Mouse (Mus musculus) forebrain, embryonic 12.5 days (tissue): ENCODE results near the gene Gm266. TPM values are rescaled to one million over a fixed set of nuclear protein-coding genes. Genes with fewer than 3 reads are reported as not detected.
A peak's percentile ranks its signal among the peaks of the same experiment; 100 is the strongest.

Experiments used
- ATAC-seq: fragments of 200-750 bp; cut with Nextera tagmentation; 2 replicates; pipeline ENCODE4 v1.8.0; 2017; ENCODE audit warnings: moderate TSS enrichment; ENCODE audit not compliant: low FRiP score
- H3K27ac ChIP-seq: fragments of 300-500 bp; sonication (generic); 2 replicates; pipeline ENCODE4 v1.5.1; 2016; ENCODE audit warnings: mild to moderate bottlenecking
- H3K27me3 ChIP-seq: fragments of 300-500 bp; sonication (generic); 2 replicates; pipeline ENCODE4 v1.6.1; 2016; ENCODE audit warnings: mild to moderate bottlenecking
- H3K36me3 ChIP-seq: fragments of 300-500 bp; sonication (generic); replicated peaks from 2 replicates; pipeline ENCODE4 v1.6.1; 2016; ENCODE audit warnings: mild to moderate bottlenecking
- H3K4me1 ChIP-seq: fragments of 300-500 bp; sonication (generic); 2 replicates; pipeline ENCODE4 v1.6.1; 2016
- H3K4me2 ChIP-seq: fragments of 300-500 bp; sonication (generic); 2 replicates; pipeline ENCODE4 v1.6.1; 2016; ENCODE audit warnings: mild to moderate bottlenecking, moderate library complexity
- H3K4me3 ChIP-seq: fragments of 300-500 bp; sonication (generic); replicated peaks from 2 replicates; pipeline ENCODE4 v1.5.1; 2016; ENCODE audit warnings: mild to moderate bottlenecking
- H3K9ac ChIP-seq: fragments of 300-500 bp; sonication (generic); 2 replicates; pipeline ENCODE4 v1.6.1; 2016; ENCODE audit warnings: mild to moderate bottlenecking
- H3K9me3 ChIP-seq: fragments of 300-500 bp; sonication (generic); 2 replicates; pipeline ENCODE4 v1.6.1; 2016
- WGBS: fragments of 180-500 bp; shearing (Covaris S2); methylation state at CpG from one replicate; pipeline ENCODE4 v1.1.7; 2016; 5-methylcytosine and 5-hydroxymethylcytosine counted together
- polyA plus RNA-seq: library from polyadenylated mRNA; unstranded; fragments of >200 nt; fragmentation: Nextera tagmentation; extraction: Ambion mirVana; gene quantifications from 2 replicates; pipeline ENCODE4 v1.2.1, GENCODE M21; 2016

Gene Gm266
- polyA plus RNA-seq, 1 experiment from 2014 or later: 3.5 TPM

GRCm38 (mm10) chr12:111499617-111500016, 14.0 kb upstream of the Gm266 start:
- no peak for ATAC-seq
- peaks cover 8% of the 10 kb centered on the region; the same call in 1 of the 2 replicates for H3K27me3 ChIP-seq
- no peak overlapping the region for H3K4me2 ChIP-seq
- WGBS: 56% methylated on average over 5 of the region's 5 CpGs
- H3K9ac ChIP-seq: no peak overlapping the region
- no peaks in the 10 kb centered on the region for H3K36me3 ChIP-seq
- H3K4me1 ChIP-seq: peaks cover 25% of the 10 kb centered on the region
- H3K27ac ChIP-seq: no peak overlapping the region
- H3K4me3 ChIP-seq: no peak overlapping the region
- H3K9me3 ChIP-seq: 0 out of 2 replicates have a peak, but pooled peaks cover 3% of the 10 kb centered on the region

- Histone ChIP-seq H3K4me2 (no peak overlapping the region), H3K36me3 (no peaks in the 10 kb centered on the region), H3K9me3 (0 out of 2 replicates have a peak, but pooled peaks cover 3% of the 10 kb centered on the region), H3K27ac (no peak overlapping the region), H3K4me3 (no peak overlapping the region), H3K4me1 (peaks cover 19% of the 10 kb centered on the region), H3K9ac (no peak overlapping the region), H3K27me3 (no peaks in the 10 kb centered on the region)
- ATAC-seq: no peak
- WGBS: 56% methylated on average over 2 of the region's 2 CpGs
Measured at GRCm38 (mm10) chr12:111497076-111497475, 11.5 kb upstream of the Gm266 start.

GRCm38 (mm10) chr12:111494931-111495330, 9.3 kb upstream of the Gm266 start:
- 82% methylated on average over 4 of the region's 4 CpGs for WGBS

GRCm38 (mm10) chr12:111489261-111489865, 3.7 kb upstream of the Gm266 start:
- H3K4me1 ChIP-seq: peaks cover 20% of the 10 kb centered on the region
- 79% methylated on average over 11 of the region's 11 CpGs for WGBS
- ATAC-seq: no peak
- H3K27ac ChIP-seq: no peak overlapping the region
- no peaks in the 10 kb centered on the region for H3K9me3 ChIP-seq
- H3K27me3 ChIP-seq: peaks cover 50% of the 10 kb centered on the region
- H3K9ac ChIP-seq: no peak overlapping the region
- H3K4me3 ChIP-seq: no peak overlapping the region
- no peak overlapping the region for H3K4me2 ChIP-seq
- H3K36me3 ChIP-seq: no peaks in the 10 kb centered on the region

More at GRCm38 (mm10) chr12:111494931-111495330, 9.3 kb upstream of the Gm266 start:
- ATAC-seq: no peak
- Histone ChIP-seq H3K4me3 (no peak overlapping the region), H3K4me1 (0 out of 2 replicates have a peak, but pooled peaks cover 6% of the 10 kb centered on the region), H3K4me2 (no peak overlapping the region), H3K36me3 (no peaks in the 10 kb centered on the region), H3K9ac (no peak overlapping the region), H3K27ac (no peak overlapping the region), H3K9me3 (0 out of 2 replicates have a peak, but pooled peaks cover 3% of the 10 kb centered on the region), H3K27me3 (no peaks in the 10 kb centered on the region)

- 5% methylated on average over 12 of the region's 12 CpGs for WGBS
Measured at GRCm38 (mm10) chr12:111486455-111486854, 832 bp upstream of the Gm266 start.

GRCm38 (mm10) chr12:111485046-111485651, 474 bp downstream of the Gm266 start:
- Histone ChIP-seq H3K4me1 (peaks cover 27% of the 10 kb centered on the region), H3K9ac (peak overlapping the region; percentile 40; the same call in 1 of the 2 replicates), H3K9me3 (no peaks in the 10 kb centered on the region), H3K4me3 (peak overlapping the region; percentile 40), H3K4me2 (peak overlapping the region; percentile 61), H3K36me3 (no peaks in the 10 kb centered on the region), H3K27ac (no peak overlapping the region), H3K27me3 (peaks cover 71% of the 10 kb centered on the region)
- 1% methylated on average over 63 of the region's 63 CpGs for WGBS
- ATAC-seq: peak; percentile 58

More at GRCm38 (mm10) chr12:111486455-111486854, 832 bp upstream of the Gm266 start:
- Histone ChIP-seq H3K4me2 (peak overlapping the region; percentile 61), H3K27me3 (peaks cover 71% of the 10 kb centered on the region), H3K27ac (no peak overlapping the region), H3K9me3 (no peaks in the 10 kb centered on the region), H3K36me3 (no peaks in the 10 kb centered on the region), H3K4me3 (peak overlapping the region; percentile 40; the same call in 1 of the 2 replicates), H3K4me1 (peaks cover 20% of the 10 kb centered on the region), H3K9ac (no peak overlapping the region)
- no peak for ATAC-seq

- Histone ChIP-seq H3K4me2 (no peak overlapping the region), H3K9ac (no peak overlapping the region), H3K9me3 (no peaks in the 10 kb centered on the region), H3K36me3 (no peaks in the 10 kb centered on the region), H3K27ac (no peak overlapping the region), H3K4me3 (no peak overlapping the region), H3K27me3 (peaks cover 26% of the 10 kb centered on the region), H3K4me1 (peaks cover 12% of the 10 kb centered on the region)
- ATAC-seq: no peak
- 73% methylated on average over 2 of the region's 2 CpGs for WGBS
Measured at GRCm38 (mm10) chr12:111479917-111480316, 5.7 kb downstream of the Gm266 start.

- Histone ChIP-seq H3K27ac (no peak overlapping the region), H3K4me3 (no peak overlapping the region), H3K9me3 (no peaks in the 10 kb centered on the region), H3K9ac (no peak overlapping the region), H3K27me3 (peaks cover 20% of the 10 kb centered on the region), H3K4me2 (no peak overlapping the region), H3K36me3 (no peaks in the 10 kb centered on the region), H3K4me1 (peaks cover 14% of the 10 kb centered on the region; the same call in 1 of the 2 replicates)
- no peak for ATAC-seq
- 52% methylated on average over 5 of the region's 5 CpGs for WGBS
Measured at GRCm38 (mm10) chr12:111478924-111479323, 6.7 kb downstream of the Gm266 start.

GRCm38 (mm10) chr12:111474893-111475643, 10.6 kb downstream of the Gm266 start:
- no peaks in the 10 kb centered on the region for H3K36me3 ChIP-seq
- H3K4me2 ChIP-seq: no peak overlapping the region
- peaks cover 11% of the 10 kb centered on the region for H3K27me3 ChIP-seq
- no peak overlapping the region for H3K4me3 ChIP-seq
- no peak overlapping the region for H3K9ac ChIP-seq
- H3K4me1 ChIP-seq: peaks cover 7% of the 10 kb centered on the region; the same call in 1 of the 2 replicates
- H3K27ac ChIP-seq: no peak overlapping the region
- whole genome bisulfite sequencing: 54% methylated on average over 8 of the region's 8 CpGs
- no peaks in the 10 kb centered on the region for H3K9me3 ChIP-seq
- no peak for ATAC-seq

GRCm38 (mm10) chr12:111474384-111474783, 11.2 kb downstream of the Gm266 start:
- H3K9me3 ChIP-seq: no peaks in the 10 kb centered on the region
- no peak for ATAC-seq
- H3K4me2 ChIP-seq: no peak overlapping the region
- H3K27me3 ChIP-seq: peaks cover 11% of the 10 kb centered on the region
- no peak overlapping the region for H3K4me3 ChIP-seq
- WGBS: 94% methylated on average over 3 of the region's 3 CpGs
- H3K9ac ChIP-seq: no peak overlapping the region
- no peaks in the 10 kb centered on the region for H3K36me3 ChIP-seq
- H3K4me1 ChIP-seq: peaks cover 7% of the 10 kb centered on the region; the same call in 1 of the 2 replicates
- no peak overlapping the region for H3K27ac ChIP-seq

- Histone ChIP-seq H3K36me3 (no peaks in the 10 kb centered on the region), H3K27me3 (peaks cover 11% of the 10 kb centered on the region), H3K4me3 (no peak overlapping the region), H3K4me1 (peaks cover 7% of the 10 kb centered on the region; the same call in 1 of the 2 replicates), H3K27ac (no peak overlapping the region), H3K4me2 (no peak overlapping the region), H3K9me3 (no peaks in the 10 kb centered on the region), H3K9ac (no peak overlapping the region)
- ATAC-seq: no peak
- WGBS: 58% methylated on average over 5 of the region's 5 CpGs
Measured at GRCm38 (mm10) chr12:111472886-111473285, 12.7 kb downstream of the Gm266 start.

GRCm38 (mm10) chr12:111471721-111472120, 13.9 kb downstream of the Gm266 start:
- no peak for ATAC-seq
- H3K4me2 ChIP-seq: no peak overlapping the region
- no peaks in the 10 kb centered on the region for H3K36me3 ChIP-seq
- no peaks in the 10 kb centered on the region for H3K9me3 ChIP-seq
- no peak overlapping the region for H3K27ac ChIP-seq
- no peak overlapping the region for H3K9ac ChIP-seq
- peaks cover 7% of the 10 kb centered on the region; the same call in 1 of the 2 replicates for H3K4me1 ChIP-seq
- 89% methylated on average over 3 of the region's 3 CpGs for WGBS
- peaks cover 11% of the 10 kb centered on the region for H3K27me3 ChIP-seq
- H3K4me3 ChIP-seq: no peak overlapping the region
